Mouse (Mus musculus) heart, embryonic 13.5 days (tissue): ENCODE results near the gene Pde4a. TPM values are rescaled to one million over a fixed set of nuclear protein-coding genes. Genes with fewer than 3 reads are reported as not detected.

Source experiments
- ATAC-seq: fragments of 200-750 bp; cut with Nextera tagmentation; 2 replicates; pipeline ENCODE4 v1.8.0; 2017; ENCODE audit warnings: moderate TSS enrichment; ENCODE audit not compliant: insufficient number of reproducible peaks, low FRiP score, low TSS enrichment; ENCODE audit errors: extremely low read depth
- H3K27ac ChIP-seq: fragments of 300-500 bp; sonication (generic); replicated peaks from 2 replicates; pipeline ENCODE4 v1.5.1; 2015; ENCODE audit warnings: moderate library complexity, mild to moderate bottlenecking, inconsistent platforms
- H3K27me3 ChIP-seq: fragments of 300-500 bp; sonication (generic); replicated peaks from 2 replicates; pipeline ENCODE4 v1.6.1; 2015; ENCODE audit warnings: mild to moderate bottlenecking, inconsistent platforms
- H3K36me3 ChIP-seq: fragments of 300-500 bp; sonication (generic); 2 replicates; pipeline ENCODE4 v1.6.1; 2015; ENCODE audit warnings: mild to moderate bottlenecking, inconsistent platforms
- H3K4me1 ChIP-seq: fragments of 300-500 bp; sonication (generic); 2 replicates; pipeline ENCODE4 v1.6.1; 2015; ENCODE audit warnings: inconsistent platforms
- H3K4me2 ChIP-seq: fragments of 300-500 bp; sonication (generic); 2 replicates; pipeline ENCODE4 v1.6.1; 2015; ENCODE audit warnings: inconsistent platforms, mild to moderate bottlenecking, moderate library complexity
- H3K4me3 ChIP-seq: fragments of 300-500 bp; sonication (generic); 2 replicates; pipeline ENCODE4 v1.5.1; 2015; ENCODE audit warnings: moderate library complexity, mild to moderate bottlenecking, inconsistent platforms
- H3K9ac ChIP-seq: fragments of 300-500 bp; sonication (generic); 2 replicates; pipeline ENCODE4 v1.6.1; 2015; ENCODE audit warnings: inconsistent platforms, mild to moderate bottlenecking, moderate library complexity
- H3K9me3 ChIP-seq: fragments of 300-500 bp; sonication (generic); 2 replicates; pipeline ENCODE4 v1.6.1; 2016; ENCODE audit warnings: inconsistent platforms
- WGBS: fragments of 180-500 bp; shearing (Covaris S2); methylation state at CpG from one replicate; pipeline ENCODE4 v1.1.7; 2015; ENCODE audit warnings: mixed read lengths; 5-methylcytosine and 5-hydroxymethylcytosine counted together
- polyA plus RNA-seq: library from polyadenylated mRNA; unstranded; fragments of >200 nt; fragmentation: Nextera tagmentation; extraction: Ambion mirVana; gene quantifications from 2 replicates; pipeline ENCODE4 v1.2.1, GENCODE M21; 2015

Gene Pde4a
- polyA plus RNA-seq, 1 experiment from 2014 or later, result 9.5 TPM

DNA sequence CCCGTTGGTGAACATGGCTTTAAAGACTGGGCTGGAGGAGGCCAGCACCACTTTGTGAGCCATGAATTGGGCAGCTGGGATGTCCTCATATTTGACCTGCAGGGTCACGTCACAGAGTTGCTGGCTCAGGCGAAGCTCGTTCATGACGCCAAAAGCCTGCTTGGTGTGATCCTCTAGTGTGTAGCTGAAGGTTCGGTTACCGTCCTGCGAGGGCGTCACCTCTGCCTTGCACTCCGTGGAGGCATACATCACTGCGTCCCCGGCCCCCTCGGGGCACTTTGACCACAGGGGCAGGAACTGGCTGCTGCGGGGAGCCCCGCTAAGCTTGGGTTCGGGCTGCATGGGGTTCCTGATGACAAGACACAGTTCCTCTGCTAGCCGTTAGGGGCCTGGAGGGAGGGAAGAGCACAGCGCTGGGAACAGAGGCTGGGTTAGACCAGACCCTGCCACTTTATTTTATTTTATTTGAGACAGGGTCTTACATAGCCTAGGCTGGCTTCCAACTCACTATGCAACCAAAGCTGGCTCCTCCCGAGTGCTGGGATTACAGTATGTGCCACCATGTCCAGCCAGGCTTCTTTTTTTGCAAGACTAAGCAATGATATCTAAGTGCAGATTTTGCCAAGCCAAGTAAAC, 72.0 kb downstream of the Pde4a start:
- Histone ChIP-seq H3K27ac (peak overlapping the region; percentile 95), H3K9me3 (no peaks in the 10 kb centered on the region), H3K9ac (peak overlapping the region; percentile 95), H3K4me1 (peaks cover 30% of the 10 kb centered on the region), H3K36me3 (peaks cover 45% of the 10 kb centered on the region), H3K4me2 (peak overlapping the region; percentile 79), H3K4me3 (peak overlapping the region; percentile 81), H3K27me3 (peaks cover 8% of the 10 kb centered on the region; the same call in 1 of the 2 replicates)
- WGBS, result 11% methylated on average over 19 of the region's 19 CpGs
- no peak for ATAC-seq

DNA sequence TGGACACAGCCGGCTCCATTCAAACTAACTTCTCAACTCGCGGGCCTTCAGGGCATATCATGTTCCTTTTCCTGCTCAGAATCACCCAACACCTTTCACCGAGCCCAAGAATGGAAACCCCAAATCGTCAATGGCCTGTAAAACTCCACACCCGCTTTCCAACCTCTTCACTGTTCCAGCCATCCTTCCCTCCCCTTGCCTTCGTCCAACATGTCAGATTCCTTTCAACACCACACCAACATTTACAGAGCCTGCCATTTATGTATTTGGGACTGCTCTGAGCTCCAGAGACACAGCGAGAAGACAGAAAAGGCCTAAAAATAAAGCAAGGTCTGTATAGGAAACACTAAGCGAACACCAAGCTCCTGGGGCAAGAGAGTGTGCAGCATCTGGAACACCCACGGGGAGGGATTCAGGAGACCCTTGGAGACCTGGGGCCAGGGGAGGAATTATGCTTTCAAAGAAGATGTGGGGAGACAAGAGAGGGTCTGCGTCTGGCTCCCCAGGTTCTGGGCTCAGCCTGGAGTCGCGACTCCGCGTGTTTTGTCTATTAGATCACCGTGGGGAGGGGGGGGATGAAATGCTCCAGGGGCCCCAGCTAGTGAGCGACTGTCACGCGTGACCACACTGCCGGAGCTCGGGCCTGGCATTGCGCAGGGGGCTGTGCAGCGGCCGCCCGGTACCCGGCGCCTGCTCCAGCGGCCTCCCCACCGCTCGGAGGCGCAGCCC, 72.7 kb downstream of the Pde4a start:
- Histone ChIP-seq H3K27ac (peak overlapping the region; percentile 95), H3K4me3 (peak overlapping the region; percentile 81), H3K4me1 (peaks cover 30% of the 10 kb centered on the region), H3K4me2 (peak overlapping the region; percentile 79), H3K27me3 (peaks cover 15% of the 10 kb centered on the region), H3K9ac (peak overlapping the region; percentile 95), H3K36me3 (peaks cover 39% of the 10 kb centered on the region), H3K9me3 (peaks cover 5% of the 10 kb centered on the region; the same call in 1 of the 2 replicates)
- WGBS, result under 1% methylated on average over 23 of the region's 31 CpGs
- ATAC-seq, result no peak

- peaks cover 33% of the 10 kb centered on the region for H3K4me1 ChIP-seq
- peaks cover 5% of the 10 kb centered on the region; the same call in 1 of the 2 replicates for H3K9me3 ChIP-seq
- ATAC-seq, result peak; percentile 83
- peak within 1 kb of the TSS; percentile 95 for H3K27ac ChIP-seq
- under 1% methylated on average over 85 of the region's 90 CpGs for WGBS
- peaks cover 22% of the 10 kb centered on the region for H3K27me3 ChIP-seq
- H3K9ac ChIP-seq, result peak within 1 kb of the TSS; percentile 95
- peak within 1 kb of the TSS; percentile 79 for H3K4me2 ChIP-seq
- peaks cover 31% of the 10 kb centered on the region for H3K36me3 ChIP-seq
- H3K4me3 ChIP-seq, result peak within 1 kb of the TSS; percentile 81
These were observed 73.4 kb downstream of the Pde4a start, which contains the start of gene Keap1 for GRCm38 (mm10) chr9:21238733-21239464. Gene Keap1, minus strand, starts transcription at chr9:21239361.

DNA sequence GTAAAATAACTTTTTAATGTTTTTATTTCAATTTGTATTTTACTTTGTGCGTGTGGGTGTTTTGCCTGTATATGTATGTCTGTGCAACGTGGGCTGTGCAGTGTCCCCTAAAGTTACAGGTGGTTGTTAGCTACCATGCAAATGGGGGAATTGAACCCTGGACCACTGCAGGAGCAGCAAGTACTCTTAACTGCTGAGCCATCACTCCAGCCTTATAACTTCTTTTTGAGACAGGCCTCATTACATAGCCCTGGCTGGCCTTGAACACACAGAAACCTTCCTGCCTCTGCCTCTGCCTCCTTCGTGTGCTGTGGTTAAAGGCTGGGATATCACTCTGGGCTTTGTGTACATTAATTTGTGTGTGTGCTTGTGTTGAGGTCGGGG, 73.9 kb downstream of the Pde4a start:
- H3K4me1 ChIP-seq, result peaks cover 38% of the 10 kb centered on the region
- H3K36me3 ChIP-seq, result peaks cover 26% of the 10 kb centered on the region
- H3K4me2 ChIP-seq, result peak overlapping the region; percentile 79
- peak overlapping the region; percentile 95 for H3K9ac ChIP-seq
- ATAC-seq, result no peak
- WGBS, result 33% methylated on average over 4 of the region's 4 CpGs
- peaks cover 28% of the 10 kb centered on the region for H3K27me3 ChIP-seq
- peak overlapping the region; percentile 95 for H3K27ac ChIP-seq
- peaks cover 5% of the 10 kb centered on the region; the same call in 1 of the 2 replicates for H3K9me3 ChIP-seq
- H3K4me3 ChIP-seq, result peak overlapping the region; percentile 81

DNA sequence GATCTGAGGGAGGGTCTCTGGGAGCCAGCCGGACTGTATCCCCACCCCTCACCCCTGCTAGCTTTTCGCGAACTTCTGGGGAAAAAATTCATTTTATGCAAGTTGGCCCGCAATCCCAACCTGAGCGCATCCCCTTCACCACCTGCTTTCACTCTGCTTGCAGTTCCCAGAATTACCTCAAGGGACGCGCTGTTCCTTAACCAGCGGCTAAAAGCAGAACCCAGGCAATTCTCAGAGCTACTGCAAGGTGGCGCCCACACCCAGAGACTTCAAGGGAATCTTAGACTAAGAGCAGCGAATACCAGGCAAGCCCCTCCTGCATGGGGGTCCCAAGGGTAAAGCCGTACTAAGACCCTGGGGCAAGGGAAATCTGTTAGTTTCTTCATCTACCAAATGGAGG, 75.8 kb downstream of the Pde4a start:
- peaks cover 47% of the 10 kb centered on the region for H3K27me3 ChIP-seq
- no peak overlapping the region for H3K9ac ChIP-seq
- 8% methylated on average over 11 of the region's 11 CpGs for WGBS
- ATAC-seq, result no peak
- H3K4me2 ChIP-seq, result no peak overlapping the region
- H3K4me1 ChIP-seq, result peaks cover 39% of the 10 kb centered on the region
- no peak overlapping the region for H3K4me3 ChIP-seq
- no peak overlapping the region for H3K27ac ChIP-seq
- H3K9me3 ChIP-seq, result peaks cover 5% of the 10 kb centered on the region; the same call in 1 of the 2 replicates
- peaks cover 7% of the 10 kb centered on the region; the same call in 1 of the 2 replicates for H3K36me3 ChIP-seq

DNA sequence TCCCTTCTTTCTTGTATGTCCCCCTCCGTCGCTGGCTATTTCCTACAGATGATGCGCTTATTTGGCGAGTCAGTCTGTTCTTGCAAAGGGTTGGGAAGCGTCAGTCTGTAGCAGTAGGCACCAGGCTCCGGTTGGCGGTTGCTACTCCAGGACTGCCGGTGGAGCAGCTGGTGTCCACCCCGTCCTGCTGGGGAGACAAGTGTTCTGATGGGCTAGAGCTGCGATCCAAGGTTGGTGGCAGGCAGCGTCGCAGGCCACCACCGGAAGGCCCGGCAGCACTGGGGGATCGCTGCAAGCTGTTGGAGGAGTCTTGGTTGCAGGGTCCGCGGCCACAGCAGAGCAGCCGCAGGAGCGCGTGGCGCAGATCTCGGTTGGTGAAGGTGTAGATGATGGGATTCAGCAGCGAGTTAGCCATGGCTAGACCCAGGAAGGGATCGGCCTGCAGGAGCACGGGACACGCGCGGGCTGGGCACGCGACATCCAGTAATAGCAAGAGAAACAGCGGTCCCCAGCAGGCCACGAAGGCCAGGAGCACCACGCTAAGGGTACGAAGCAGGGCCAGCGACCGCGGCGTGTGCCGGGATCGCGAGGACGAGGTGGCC, 78.4 kb downstream of the Pde4a start:
- WGBS, result 6% methylated on average over 42 of the region's 42 CpGs
- Histone ChIP-seq H3K4me2 (peak overlapping the region; percentile 82), H3K9ac (peak overlapping the region; percentile 73), H3K4me1 (peaks cover 32% of the 10 kb centered on the region), H3K27ac (no peak overlapping the region), H3K4me3 (peak overlapping the region; percentile 57), H3K27me3 (peaks cover 73% of the 10 kb centered on the region), H3K36me3 (no peaks in the 10 kb centered on the region), H3K9me3 (peaks cover 5% of the 10 kb centered on the region; the same call in 1 of the 2 replicates)
- no peak for ATAC-seq

- Histone ChIP-seq H3K4me2 (peak overlapping the region; percentile 82), H3K9me3 (peaks cover 5% of the 10 kb centered on the region; the same call in 1 of the 2 replicates), H3K4me1 (peaks cover 29% of the 10 kb centered on the region), H3K27me3 (peaks cover 79% of the 10 kb centered on the region), H3K27ac (no peak overlapping the region), H3K9ac (peak overlapping the region; percentile 73), H3K36me3 (no peaks in the 10 kb centered on the region), H3K4me3 (peak overlapping the region; percentile 57)
- peak; percentile 42; the same call in 1 of the 2 replicates for ATAC-seq
- WGBS, result under 1% methylated on average over 72 of the region's 72 CpGs
These were observed 79.1 kb downstream of the Pde4a start for GRCm38 (mm10) chr9:21244428-21245112.

DNA sequence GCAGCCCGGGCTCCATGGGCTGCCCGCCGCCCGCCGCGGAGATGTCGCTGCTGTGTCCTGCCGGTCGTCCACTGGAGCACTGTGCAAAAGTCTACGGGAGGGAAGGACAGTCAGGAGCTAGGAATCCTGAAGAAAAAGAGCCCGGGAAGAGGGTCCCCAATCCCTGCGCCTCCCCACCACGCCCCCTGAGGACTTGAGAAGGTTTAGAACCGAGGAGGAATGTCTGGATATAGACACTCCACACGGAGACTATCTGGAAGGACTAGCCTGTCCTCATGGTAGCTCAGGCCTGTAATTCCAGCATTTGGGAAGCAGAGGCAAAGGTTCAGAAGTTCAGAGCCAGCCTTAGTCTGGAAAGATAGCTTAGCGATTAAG, 79.6 kb downstream of the Pde4a start:
- Histone ChIP-seq H3K9me3 (peaks cover 5% of the 10 kb centered on the region; the same call in 1 of the 2 replicates), H3K4me2 (peak overlapping the region; percentile 82), H3K27ac (no peak overlapping the region), H3K27me3 (peaks cover 84% of the 10 kb centered on the region), H3K9ac (peak overlapping the region; percentile 73), H3K4me3 (peak overlapping the region; percentile 57), H3K4me1 (peaks cover 32% of the 10 kb centered on the region), H3K36me3 (no peaks in the 10 kb centered on the region)
- ATAC-seq, result no peak
- WGBS, result 1% methylated on average over 16 of the region's 16 CpGs

DNA sequence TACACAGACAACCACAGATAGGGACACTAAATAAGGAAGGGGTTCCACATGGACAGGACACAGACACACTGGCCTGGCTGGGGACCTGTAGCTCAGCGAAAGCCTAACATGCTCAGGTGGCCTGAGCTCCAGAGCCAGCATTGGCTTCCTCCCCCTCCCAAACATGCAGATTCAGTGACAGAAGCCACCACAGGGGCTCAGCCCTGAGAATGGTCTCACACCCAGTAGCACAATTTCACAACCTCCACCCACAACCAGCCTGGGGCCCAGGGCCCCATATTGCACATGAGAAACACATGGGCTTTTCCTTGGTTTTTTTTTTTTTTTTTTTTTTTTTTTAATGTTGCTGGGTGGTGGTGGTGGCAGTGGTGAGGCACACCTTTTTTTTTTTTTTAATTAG, 80.8 kb downstream of the Pde4a start:
- no peak for ATAC-seq
- H3K9me3 ChIP-seq, result peaks cover 5% of the 10 kb centered on the region; the same call in 1 of the 2 replicates

GRCm38 (mm10) chr9:21248326-21248725, 82.8 kb downstream of the Pde4a start, which contains the start of gene S1pr5:
Gene S1pr5, minus strand, starts transcription at chr9:21248443.
- Histone ChIP-seq H3K4me2 (peak within 1 kb of the TSS; percentile 69), H3K36me3 (no peaks in the 10 kb centered on the region), H3K4me1 (peaks cover 35% of the 10 kb centered on the region), H3K9ac (peak within 1 kb of the TSS; percentile 74), H3K27ac (no peak within 1 kb of the TSS), H3K4me3 (peak within 1 kb of the TSS; percentile 48), H3K9me3 (no peaks in the 10 kb centered on the region), H3K27me3 (peaks cover 99% of the 10 kb centered on the region)
- ATAC-seq, result no peak
- 2% methylated on average over 29 of the region's 30 CpGs for WGBS

More for the DNA sequence above, 80.8 kb downstream of the Pde4a start:
- no peak overlapping the region for H3K4me3 ChIP-seq
- H3K9ac ChIP-seq, result no peak overlapping the region
- no peak overlapping the region for H3K4me2 ChIP-seq
- no peaks in the 10 kb centered on the region for H3K36me3 ChIP-seq
- no peak overlapping the region for H3K27ac ChIP-seq
- peaks cover 97% of the 10 kb centered on the region for H3K27me3 ChIP-seq
- WGBS, result 88% methylated on average over 1 of the region's 1 CpGs
- H3K4me1 ChIP-seq, result peaks cover 35% of the 10 kb centered on the region
